Mouse (Mus musculus) forebrain, embryonic 11.5 days (tissue): ENCODE results near the gene Rln3. TPM values are rescaled to one million over a fixed set of nuclear protein-coding genes. Genes with fewer than 3 reads are reported as not detected.

Experiments used
- ATAC-seq: fragments of 200-750 bp; cut with Nextera tagmentation; replicated peaks from 2 replicates; pipeline ENCODE4 v1.8.0; 2017; ENCODE audit warnings: moderate TSS enrichment; ENCODE audit not compliant: low FRiP score
- DNase-seq: peaks from one replicate; pipeline ENCODE4 v3.0.0-alpha.2; 2017; ENCODE audit warnings: low spot score
- H3K27ac ChIP-seq: fragments of 300-500 bp; sonication (generic); 2 replicates; pipeline ENCODE4 v1.5.1; 2014; ENCODE audit warnings: low read depth, low read length
- H3K27me3 ChIP-seq: fragments of 300-500 bp; sonication (generic); 2 replicates; pipeline ENCODE4 v1.6.1; 2014; ENCODE audit warnings: mild to moderate bottlenecking, low read length, mixed read lengths; ENCODE audit not compliant: control insufficient read depth, insufficient read depth
- H3K36me3 ChIP-seq: fragments of 300-500 bp; sonication (generic); 2 replicates; pipeline ENCODE4 v1.6.1; 2014; ENCODE audit warnings: mild to moderate bottlenecking, low read length, moderate library complexity, mixed read lengths; ENCODE audit not compliant: control insufficient read depth, insufficient read depth
- H3K4me1 ChIP-seq: fragments of 300-500 bp; sonication (generic); replicated peaks from 2 replicates; pipeline ENCODE4 v1.6.1; 2014; ENCODE audit warnings: low read length, mixed read lengths; ENCODE audit not compliant: control insufficient read depth, insufficient read depth
- H3K4me2 ChIP-seq: fragments of 300-500 bp; sonication (generic); 2 replicates; pipeline ENCODE4 v1.6.1; 2014; ENCODE audit warnings: low read depth, mild to moderate bottlenecking, low read length, moderate library complexity, mixed read lengths; ENCODE audit not compliant: severe bottlenecking
- H3K4me3 ChIP-seq: fragments of 300-500 bp; sonication (generic); 2 replicates; pipeline ENCODE4 v1.5.1; 2014; ENCODE audit warnings: low read depth, low read length
- H3K9ac ChIP-seq: fragments of 300-500 bp; sonication (generic); 2 replicates; pipeline ENCODE4 v1.6.1; 2014; ENCODE audit warnings: low read length
- H3K9me3 ChIP-seq: fragments of 300-500 bp; sonication (generic); 2 replicates; pipeline ENCODE4 v1.6.1; 2016; ENCODE audit warnings: low read length, mixed read lengths; ENCODE audit not compliant: control insufficient read depth
- WGBS: fragments of 180-500 bp; shearing (Covaris S2); extraction: QIAGEN DNeasy Blood & Tissue Kit; methylation state at CpG from one replicate; pipeline ENCODE4 v1.1.7; 2014; 5-methylcytosine and 5-hydroxymethylcytosine counted together
- polyA plus RNA-seq: library from polyadenylated mRNA; unstranded; fragments of >200 nt; fragmentation: Nextera tagmentation; extraction: Ambion mirVana; gene quantifications from 2 replicates; pipeline ENCODE4 v1.2.1, GENCODE M21; 2014

Rln3 gene
- polyA plus RNA-seq, 1 experiment from 2014 or later = not detected

DNA sequence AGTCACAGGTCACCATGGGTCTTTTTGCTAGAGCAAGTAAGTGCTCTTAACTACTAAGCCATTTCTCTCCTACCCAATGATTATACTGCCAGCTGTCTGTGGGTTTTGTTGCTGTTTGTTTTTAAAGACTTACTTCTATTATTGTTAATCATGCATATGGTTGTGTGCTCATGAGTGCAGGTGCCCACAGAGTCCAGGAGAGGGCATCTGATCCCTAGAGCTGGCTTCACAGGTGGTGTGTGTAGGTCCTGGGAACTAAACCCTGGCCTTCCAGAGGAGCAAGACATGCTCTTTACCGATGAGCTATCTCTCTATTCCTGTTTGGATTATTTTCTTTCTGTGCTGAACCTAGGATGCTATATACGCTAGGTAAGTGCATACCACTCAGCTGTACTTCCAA is 14.4 kb upstream of the Rln3 start:
- 87% methylated on average over 2 of the region's 2 CpGs for WGBS

GRCm38 (mm10) chr8:84057827-84058226 is 13.0 kb upstream of the Rln3 start:
- no peak overlapping the region for H3K27ac ChIP-seq
- H3K9ac ChIP-seq = no peak overlapping the region
- no peaks in the 10 kb centered on the region for H3K9me3 ChIP-seq
- no peak for DNase-seq
- WGBS = 89% methylated on average over 1 of the region's 1 CpGs
- no peak overlapping the region for H3K4me3 ChIP-seq
- no peak for ATAC-seq
- H3K4me2 ChIP-seq = no peak overlapping the region
- no peaks in the 10 kb centered on the region for H3K4me1 ChIP-seq
- H3K27me3 ChIP-seq = no peaks in the 10 kb centered on the region
- no peaks in the 10 kb centered on the region for H3K36me3 ChIP-seq

More for the DNA sequence above, 14.4 kb upstream of the Rln3 start:
- DNase-seq = no peak
- Histone ChIP-seq H3K27me3 (no peaks in the 10 kb centered on the region), H3K4me3 (no peak overlapping the region), H3K4me2 (no peak overlapping the region), H3K27ac (no peak overlapping the region), H3K9me3 (no peaks in the 10 kb centered on the region), H3K36me3 (no peaks in the 10 kb centered on the region), H3K9ac (no peak overlapping the region), H3K4me1 (no peaks in the 10 kb centered on the region)
- no peak for ATAC-seq

DNA sequence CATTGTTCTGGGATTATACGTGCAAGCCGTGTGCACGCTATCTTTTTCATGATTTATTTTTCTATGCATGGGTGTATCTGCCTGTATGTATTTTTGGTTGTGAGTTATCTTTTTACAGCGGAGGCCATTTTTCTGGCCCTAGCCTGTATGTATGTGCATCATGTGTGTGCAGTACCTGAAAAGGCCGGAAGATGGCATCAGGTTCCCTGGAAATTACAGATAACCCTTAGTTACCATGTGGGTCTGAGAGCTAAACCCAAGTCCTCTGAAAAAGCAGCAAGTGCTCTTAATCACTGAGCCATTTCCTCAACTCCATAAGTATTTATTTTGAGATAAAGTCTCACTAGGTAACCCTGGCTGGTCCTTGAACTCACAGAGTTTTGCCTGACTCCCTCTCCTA is 8.4 kb upstream of the Rln3 start:
- Histone ChIP-seq H3K36me3 (no peaks in the 10 kb centered on the region), H3K4me3 (no peak overlapping the region), H3K4me2 (no peak overlapping the region), H3K4me1 (no peaks in the 10 kb centered on the region), H3K9ac (no peak overlapping the region), H3K9me3 (no peaks in the 10 kb centered on the region), H3K27me3 (no peaks in the 10 kb centered on the region), H3K27ac (no peak overlapping the region)
- DNase-seq = no peak
- no peak for ATAC-seq
- 96% methylated on average over 5 of the region's 5 CpGs for WGBS

GRCm38 (mm10) chr8:84052746-84053145 is 7.9 kb upstream of the Rln3 start:
- Histone ChIP-seq H3K36me3 (no peaks in the 10 kb centered on the region), H3K9ac (no peak overlapping the region), H3K27ac (no peak overlapping the region), H3K27me3 (no peaks in the 10 kb centered on the region), H3K9me3 (no peaks in the 10 kb centered on the region), H3K4me2 (no peak overlapping the region), H3K4me3 (no peak overlapping the region), H3K4me1 (no peaks in the 10 kb centered on the region)
- ATAC-seq (no peak), DNase-seq (no peak)
- WGBS = 92% methylated on average over 3 of the region's 3 CpGs

- Histone ChIP-seq H3K9me3 (no peaks in the 10 kb centered on the region), H3K36me3 (no peaks in the 10 kb centered on the region), H3K9ac (no peak overlapping the region), H3K4me1 (no peaks in the 10 kb centered on the region), H3K4me3 (no peak overlapping the region), H3K4me2 (no peak overlapping the region), H3K27me3 (peaks cover 21% of the 10 kb centered on the region), H3K27ac (no peak overlapping the region)
- WGBS = 78% methylated on average over 5 of the region's 5 CpGs
- DNase-seq (no peak), ATAC-seq (no peak)
These were observed 3.4 kb upstream of the Rln3 start for GRCm38 (mm10) chr8:84048171-84048570.

- H3K9me3 ChIP-seq = no peaks in the 10 kb centered on the region
- no peak for DNase-seq
- H3K4me1 ChIP-seq = 0 out of 2 replicates have a peak, but pooled peaks cover 8% of the 10 kb centered on the region
- no peak overlapping the region for H3K27ac ChIP-seq
- H3K27me3 ChIP-seq = peaks cover 35% of the 10 kb centered on the region
- H3K4me2 ChIP-seq = no peak overlapping the region
- no peaks in the 10 kb centered on the region for H3K36me3 ChIP-seq
- no peak overlapping the region for H3K4me3 ChIP-seq
- WGBS = 82% methylated on average over 3 of the region's 3 CpGs
- H3K9ac ChIP-seq = no peak overlapping the region
- ATAC-seq = no peak
These were observed 1.7 kb upstream of the Rln3 start for GRCm38 (mm10) chr8:84046505-84046904.

DNA sequence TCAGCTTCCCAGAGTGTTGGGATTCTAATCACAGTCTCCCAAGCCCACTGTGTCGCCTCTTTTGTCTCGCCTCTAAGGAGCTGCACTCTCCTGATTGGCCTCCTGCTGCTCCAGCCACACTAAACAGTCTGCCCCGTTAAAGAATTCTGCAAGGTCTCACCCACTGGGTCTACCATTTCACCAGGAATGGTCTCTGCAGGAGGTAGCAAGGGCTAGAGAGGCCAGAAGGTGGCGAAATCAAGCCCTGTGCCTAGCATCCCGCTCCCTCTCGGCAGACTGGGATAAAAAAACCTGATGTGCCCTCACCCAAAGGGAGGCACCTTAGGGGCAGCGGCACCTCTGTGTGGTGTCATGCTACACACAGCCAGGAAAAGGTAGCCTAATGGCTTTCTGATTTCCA is 697 bp downstream of the Rln3 start:
- H3K4me3 ChIP-seq = no peak overlapping the region
- H3K36me3 ChIP-seq = no peaks in the 10 kb centered on the region
- H3K27me3 ChIP-seq = peaks cover 40% of the 10 kb centered on the region
- H3K9me3 ChIP-seq = no peaks in the 10 kb centered on the region
- DNase-seq = peak; percentile 44
- 0 out of 2 replicates have a peak, but pooled peaks cover 8% of the 10 kb centered on the region for H3K4me1 ChIP-seq
- 1% methylated on average over 7 of the region's 7 CpGs for WGBS
- H3K9ac ChIP-seq = no peak overlapping the region
- H3K4me2 ChIP-seq = no peak overlapping the region
- no peak overlapping the region for H3K27ac ChIP-seq
- no peak for ATAC-seq

- Histone ChIP-seq H3K27ac (no peak overlapping the region), H3K9me3 (no peaks in the 10 kb centered on the region), H3K9ac (no peak overlapping the region), H3K4me2 (no peak overlapping the region; the same call in 1 of the 2 replicates), H3K27me3 (peaks cover 40% of the 10 kb centered on the region), H3K4me1 (0 out of 2 replicates have a peak, but pooled peaks cover 8% of the 10 kb centered on the region), H3K36me3 (no peaks in the 10 kb centered on the region), H3K4me3 (no peak overlapping the region)
- peak; percentile 50 for DNase-seq
- 34% methylated on average over 12 of the region's 12 CpGs for WGBS
- ATAC-seq = no peak
These were observed 1.9 kb downstream of the Rln3 start for GRCm38 (mm10) chr8:84042948-84043342.
